Mouse (Mus musculus) CD4-positive naive resting alpha-beta T cell, adult 57 days (primary cell): ENCODE results near the gene Gm6509. TPM values are rescaled to one million over a fixed set of nuclear protein-coding genes. Genes with fewer than 3 reads are reported as not detected.

Experiments used
- total RNA-seq: library from RNA; stranded (reverse); gene quantifications from one replicate; pipeline ENCODE4 v1.2.4, GENCODE M21; 2023

Gm6509 gene
- not detected for total RNA-seq

DNA sequence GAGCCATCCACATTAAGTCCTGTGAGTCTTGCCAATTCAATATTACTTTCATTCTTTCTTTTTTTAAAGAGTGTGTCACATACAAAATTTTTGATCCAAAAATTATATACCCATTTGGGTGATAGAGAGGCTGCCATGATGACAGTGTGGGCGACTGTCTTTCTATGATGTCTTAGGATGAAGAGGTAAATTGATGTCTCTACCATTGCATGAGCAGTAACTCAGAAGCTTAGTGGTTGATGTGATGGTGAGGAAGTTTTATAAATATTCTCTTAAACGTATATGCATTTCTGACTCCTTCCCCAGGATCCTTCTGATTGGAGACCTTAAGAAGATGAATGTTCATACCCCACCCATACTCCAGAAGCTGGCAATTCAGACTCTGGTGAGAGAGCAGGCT, at the start of gene Gm6509:
Gene Gm6509 (plus strand): TSS at position 301 of the 400 bp plus-strand sequence.

GRCm38 (mm10) chr5:94616242-94616641, 7.5 kb upstream of the Gm6509 start, which contains the start of gene Gm3147:
Gene Gm3147 (minus strand): TSS chr5:94616342.

GRCm38 (mm10) chr5:94648082-94648481, 24.3 kb downstream of the Gm6509 start, which contains the start of gene Gm6205:
Gene Gm6205 (plus strand): TSS chr5:94648382.

Other genes with a start within 250 kb of the Gm6509 start
- not detected for gene Gm7682, start 178.2 kb upstream of the Gm6509 start, total RNA-seq
- gene Gm3139, start 97.7 kb upstream of the Gm6509 start, total RNA-seq: not detected
- not detected for gene Gm3147, start 7.6 kb upstream of the Gm6509 start, total RNA-seq
- gene Gm6205, start 24.4 kb downstream of the Gm6509 start, total RNA-seq: not detected
- not detected for gene Gm3183, start 241.5 kb downstream of the Gm6509 start, total RNA-seq